Mouse (Mus musculus) megakaryocyte-erythroid progenitor cell, adult 5-6 weeks (primary cell): Measurements from ENCODE around the gene Epb41l1. TPM values are rescaled to one million over a fixed set of nuclear protein-coding genes. Genes with fewer than 3 reads are reported as not detected.

Experiments
- ATAC-seq: replicated peaks from 2 replicates; pipeline ENCODE4 v1.8.0; 2016; ENCODE audit warnings: mild to moderate bottlenecking, inconsistent platforms; ENCODE audit not compliant: severe bottlenecking, poor library complexity, low FRiP score, low TSS enrichment
- total RNA-seq, 2 experiments: library from RNA; stranded (forward) in 1 of 2; stranded (reverse) in 1 of 2; fragments of 200-1000, 215-1000 nt in 1 of 2; fragments of >200 nt in 1 of 2; fragmentation: Nextera tagmentation in 1 of 2; gene quantifications; 2 replicates each; pipeline ENCODE4 v1.2.3; 2014 to 2017

The Epb41l1 gene
- total RNA-seq, 2 experiments from 2014 or later: not detected

DNA sequence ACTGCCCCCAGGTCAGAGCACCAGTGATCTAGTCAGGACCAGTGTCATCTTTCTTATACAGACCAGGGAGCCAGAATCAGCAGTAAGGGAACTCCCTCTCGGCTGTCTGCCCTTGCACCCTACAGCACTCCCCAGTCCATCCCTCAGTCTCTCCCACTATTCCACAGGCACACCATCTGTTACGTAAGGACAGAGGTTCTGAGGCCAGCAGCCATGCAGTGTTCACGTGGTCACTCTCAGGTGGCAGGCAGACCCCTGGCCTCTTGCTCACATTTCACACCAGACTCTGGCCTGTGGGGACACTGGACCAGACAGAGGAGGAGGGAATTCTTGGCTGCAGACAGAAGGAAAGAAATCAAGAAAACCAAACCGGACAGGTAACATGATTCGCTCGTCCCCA, 150.8 kb downstream of the Epb41l1 start:
- ATAC-seq: no peak

DNA sequence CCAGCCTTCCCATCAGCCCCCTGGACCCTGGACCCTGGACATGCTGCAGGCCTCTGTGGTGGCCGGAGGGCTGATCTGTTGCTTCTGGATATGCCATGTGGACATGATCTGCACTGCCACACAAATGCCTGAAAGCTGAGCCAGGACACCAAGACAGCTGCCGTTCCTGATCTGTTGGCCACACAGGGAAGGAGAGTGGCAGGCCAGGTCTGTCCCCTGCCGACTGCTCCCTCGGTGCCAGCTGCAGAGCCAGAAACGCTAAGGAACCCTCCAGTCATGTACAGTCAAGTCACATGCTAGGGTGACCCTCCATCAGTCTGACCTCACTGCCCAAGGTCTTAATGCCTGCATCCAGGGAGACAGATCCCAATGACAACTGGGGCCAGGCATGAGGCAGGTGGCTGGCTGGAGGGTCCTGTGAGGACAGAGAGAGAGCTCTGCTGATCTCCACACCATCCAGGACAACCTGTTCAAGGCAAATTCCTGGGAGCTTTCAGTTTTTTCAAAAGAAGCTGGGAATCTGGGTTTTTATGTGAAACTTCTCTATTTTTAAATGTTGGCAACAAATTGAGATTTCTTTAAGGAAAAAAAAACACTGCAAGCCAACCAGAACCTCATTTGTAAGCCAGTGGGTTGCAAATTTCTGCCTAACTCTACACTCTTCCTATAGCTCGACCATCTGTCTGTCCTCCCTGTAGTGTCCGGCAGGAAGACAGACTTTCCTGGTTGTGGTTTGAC, 156.3 kb downstream of the Epb41l1 start:
- no peak for ATAC-seq

DNA sequence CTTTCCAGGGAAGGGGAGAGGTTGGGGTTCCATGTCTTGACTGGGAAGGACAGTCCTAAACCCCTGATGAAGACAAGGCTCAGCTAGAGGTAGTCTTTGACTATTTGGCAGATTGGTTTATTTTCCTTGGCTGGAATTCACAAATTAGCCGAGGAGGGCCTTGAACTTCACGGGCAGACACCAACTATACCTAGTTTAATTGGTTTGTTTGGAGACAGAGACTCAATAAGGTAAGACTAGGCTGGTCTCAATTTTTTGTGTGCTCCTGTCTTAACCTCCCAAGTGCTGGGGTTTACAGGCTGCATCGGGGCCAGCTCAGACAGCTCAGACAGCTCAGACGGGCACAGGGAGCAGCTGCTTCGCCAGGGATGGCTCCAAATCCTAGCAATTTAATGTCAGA, 159.8 kb downstream of the Epb41l1 start:
- no peak for ATAC-seq

DNA sequence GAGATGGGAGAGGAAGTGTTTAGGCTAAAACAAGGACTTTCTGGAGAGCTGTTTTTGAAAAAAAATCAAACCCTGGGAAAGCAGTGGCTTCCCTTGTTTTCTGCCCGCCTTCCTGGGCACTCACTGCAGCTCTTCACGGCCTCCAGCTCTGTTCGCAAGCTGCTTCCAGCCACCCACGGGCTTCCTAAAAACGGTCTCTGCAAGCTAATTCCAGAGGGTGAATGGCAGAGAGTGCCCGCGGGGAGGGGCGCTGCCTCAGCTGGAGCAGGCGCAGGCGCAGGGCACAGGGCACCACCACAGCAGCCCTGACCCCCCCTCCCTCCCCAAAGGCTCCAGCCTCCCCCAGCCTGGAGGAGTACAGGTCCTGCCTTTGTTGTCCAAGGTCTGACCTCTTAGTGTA, 160.5 kb downstream of the Epb41l1 start:
- no peak for ATAC-seq

DNA sequence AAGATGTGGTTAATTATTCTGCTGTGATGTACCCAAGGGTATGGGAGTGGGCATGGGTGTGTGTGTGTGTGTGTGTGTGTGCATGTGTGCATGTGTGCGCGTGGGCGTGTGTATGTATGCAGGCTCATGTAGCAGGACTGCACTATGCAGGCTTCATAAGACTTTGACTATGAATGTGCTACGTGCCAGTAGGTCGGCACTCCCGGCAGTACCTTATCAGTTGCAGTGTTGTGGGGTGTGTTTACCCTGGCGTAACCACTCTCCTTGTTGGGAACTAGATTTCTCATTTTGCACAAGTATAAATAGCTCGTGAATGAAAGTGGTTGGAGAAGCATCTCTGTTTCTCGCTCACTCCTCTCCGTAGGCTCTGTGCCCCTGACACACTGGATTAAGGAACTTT, 162.2 kb downstream of the Epb41l1 start:
- no peak for ATAC-seq

DNA sequence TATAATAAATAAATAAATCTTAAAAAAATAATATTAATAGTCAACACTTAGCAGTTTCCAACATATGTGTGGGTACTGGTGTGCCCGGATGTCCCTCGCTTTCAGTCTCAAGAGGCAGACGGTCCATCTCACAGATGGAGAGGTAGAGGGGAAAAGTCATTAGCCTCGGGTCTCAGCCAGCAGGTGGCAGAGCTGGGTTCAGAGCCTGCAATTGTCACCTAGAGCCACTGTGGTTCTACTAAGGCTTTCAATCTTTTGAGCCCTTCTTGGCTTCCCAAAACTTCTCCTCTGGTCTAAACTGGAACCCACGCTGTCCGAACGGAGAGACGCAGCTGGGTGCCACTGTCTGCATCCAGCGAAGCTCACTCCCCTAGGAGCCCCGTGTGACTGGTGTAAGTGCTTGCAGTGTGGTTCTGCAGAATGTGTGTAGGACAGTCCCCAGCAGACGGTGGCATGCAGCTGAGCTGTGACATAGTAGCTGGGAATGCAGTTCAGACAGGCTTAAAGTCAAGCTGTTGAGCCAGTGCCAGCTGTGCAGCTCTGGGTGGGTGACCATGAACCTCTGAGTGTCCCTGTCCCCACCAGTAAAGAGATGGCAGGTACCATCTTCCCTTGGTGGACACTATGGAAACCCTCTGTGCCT, 163.6 kb downstream of the Epb41l1 start:
- ATAC-seq: no peak

DNA sequence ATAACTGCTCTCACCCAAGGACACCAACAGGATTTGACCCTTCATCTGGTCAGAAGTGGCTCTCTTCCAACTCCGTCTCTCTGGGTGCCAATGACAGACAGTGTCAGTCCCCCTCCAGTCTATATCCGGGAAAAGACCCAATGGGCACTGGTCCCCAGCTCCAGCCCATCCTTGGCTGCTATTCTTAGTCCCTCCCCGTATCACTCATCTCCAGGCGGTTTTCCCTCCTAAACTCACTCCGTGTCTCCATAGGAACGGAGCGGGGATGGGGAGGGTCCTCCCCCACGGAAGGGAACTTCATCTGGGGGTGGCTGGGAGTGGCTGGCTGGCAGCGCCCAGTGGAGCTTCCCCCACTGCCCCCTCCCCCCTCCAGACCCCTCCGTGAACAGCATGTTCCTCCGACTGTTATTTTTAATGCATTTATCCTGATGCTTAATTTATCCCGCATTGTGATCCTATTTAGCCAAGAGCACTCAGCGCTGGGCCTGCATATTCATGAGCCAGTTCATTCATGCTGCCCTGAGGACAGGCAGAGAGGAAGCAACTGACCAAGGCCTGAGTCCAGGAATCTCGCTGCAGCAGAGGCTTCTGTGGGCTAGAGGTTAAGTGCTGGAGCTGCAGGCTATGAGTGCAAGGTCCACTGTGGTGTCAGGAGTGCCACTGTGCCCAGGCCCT, 164.2 kb downstream of the Epb41l1 start:
- no peak for ATAC-seq

DNA sequence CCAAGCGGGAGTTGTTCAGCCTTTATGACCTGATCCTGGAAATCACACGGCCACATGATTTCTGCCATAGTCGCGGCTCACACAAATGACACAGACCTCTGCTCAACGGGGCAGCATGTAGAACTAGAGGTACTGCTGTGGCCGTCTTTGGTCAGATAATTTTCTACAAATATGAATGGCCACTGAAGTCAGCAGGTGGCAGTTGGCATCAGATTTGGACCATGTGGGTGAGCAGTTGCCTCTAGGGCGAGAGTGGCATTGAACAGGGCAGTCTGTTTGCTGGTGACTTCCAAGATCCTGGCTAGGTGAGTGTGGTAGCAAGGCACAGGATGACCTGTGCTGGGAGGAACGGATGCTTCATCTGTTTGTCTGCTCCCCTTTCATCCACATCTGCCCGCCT, 168.8 kb downstream of the Epb41l1 start:
- ATAC-seq: no peak

Other genes with a start within 250 kb of the Epb41l1 start
- 370 and 390 TPM in 2 replicates for gene Rbm39, start 240.7 kb upstream of the Epb41l1 start, total RNA-seq (2014; fragmentation: Nextera tagmentation)
- 690 and 765 TPM in 2 replicates for gene Rbm39, start 240.7 kb upstream of the Epb41l1 start, total RNA-seq (2017)
- 29.2 and 31.5 TPM in 2 replicates for gene Phf20, start 224.4 kb upstream of the Epb41l1 start, total RNA-seq (2014; fragmentation: Nextera tagmentation)
- 56.1 and 84.1 TPM in 2 replicates for gene Phf20, start 224.4 kb upstream of the Epb41l1 start, total RNA-seq (2017)
- gene Cnbd2, start 108.6 kb upstream of the Epb41l1 start, total RNA-seq (2014; fragmentation: Nextera tagmentation): 1.4 and 7.1 TPM in 2 replicates
- 5.2 and 9.3 TPM in 2 replicates for gene Cnbd2, start 108.6 kb upstream of the Epb41l1 start, total RNA-seq (2017)
- gene Scand1, start 108.2 kb upstream of the Epb41l1 start, total RNA-seq (2014; fragmentation: Nextera tagmentation): 4.1 TPM in 2 replicates
- 16.5 and 48.7 TPM in 2 replicates for gene Scand1, start 108.2 kb upstream of the Epb41l1 start, total RNA-seq (2017)
- 20.2 and 21.2 TPM in 2 replicates for gene Aar2, start 126.7 kb downstream of the Epb41l1 start, total RNA-seq (2014; fragmentation: Nextera tagmentation)
- gene Aar2, start 126.7 kb downstream of the Epb41l1 start, total RNA-seq (2017): 8.3 and 16.9 TPM in 2 replicates
- gene Dlgap4, start 192.8 kb downstream of the Epb41l1 start, total RNA-seq (2014; fragmentation: Nextera tagmentation): 9.0 and 23.4 TPM in 2 replicates
- 4.0 and 10.9 TPM in 2 replicates for gene Dlgap4, start 192.8 kb downstream of the Epb41l1 start, total RNA-seq (2017)